Mouse (Mus musculus): ENCODE data around the gene Anapc4. TPM values are rescaled to one million over a fixed set of nuclear protein-coding genes. Genes with fewer than 3 reads are reported as not detected.

Anapc4 gene
- total and polyA plus RNA-seq, 2 experiments from 2014 or later, result 45.8 to 73.8 TPM

DNA sequence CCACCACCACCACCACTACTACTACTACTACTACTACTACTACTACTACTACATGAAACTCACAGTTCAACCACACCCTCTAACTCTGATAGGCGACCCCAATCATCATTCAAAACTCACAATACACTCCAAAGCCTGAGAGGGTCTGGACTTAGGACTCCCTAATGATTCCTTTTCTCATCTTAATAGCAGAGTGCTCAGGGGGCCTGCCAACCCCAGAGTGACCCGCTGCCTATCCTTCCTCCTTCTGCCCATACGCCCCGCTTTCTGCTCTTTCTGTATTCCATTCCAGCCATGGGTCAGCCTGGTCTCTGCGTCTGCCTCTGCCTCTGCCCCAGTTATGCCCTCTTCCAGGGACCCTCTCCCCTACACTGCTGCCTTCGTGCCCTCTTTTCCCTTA lies 46.1 kb downstream of the Anapc4 start:
- Histone ChIP-seq H3K4me2 (ENCODE audit: low read depth, low read length) (no peak overlapping the region), H3K36me3 (ENCODE audit: insufficient read depth, low read length) (no peaks in the 10 kb centered on the region), H3K9ac (replicated peaks; ENCODE audit: low read length) (no peak overlapping the region), H3K9me3 (ENCODE audit: low read length) (no peaks in the 10 kb centered on the region), H3K27ac (no peak overlapping the region), H3K4me1 (ENCODE audit: insufficient read depth, low read length) (no peaks in the 10 kb centered on the region), H3K27me3 (ENCODE audit: insufficient read depth, low read length) (no peaks in the 10 kb centered on the region), H3K4me3 (ENCODE audit: low read length) (no peak overlapping the region)
- no peak for TF ChIP-seq CTCF (IDR thresholded peaks at IDR 0.05; ENCODE audit: low read depth)
- 90% methylated on average over 6 of the region's 6 CpGs for WGBS
- DNase-seq (ENCODE audit: low spot score) (no peak), ATAC-seq (no peak)

DNA sequence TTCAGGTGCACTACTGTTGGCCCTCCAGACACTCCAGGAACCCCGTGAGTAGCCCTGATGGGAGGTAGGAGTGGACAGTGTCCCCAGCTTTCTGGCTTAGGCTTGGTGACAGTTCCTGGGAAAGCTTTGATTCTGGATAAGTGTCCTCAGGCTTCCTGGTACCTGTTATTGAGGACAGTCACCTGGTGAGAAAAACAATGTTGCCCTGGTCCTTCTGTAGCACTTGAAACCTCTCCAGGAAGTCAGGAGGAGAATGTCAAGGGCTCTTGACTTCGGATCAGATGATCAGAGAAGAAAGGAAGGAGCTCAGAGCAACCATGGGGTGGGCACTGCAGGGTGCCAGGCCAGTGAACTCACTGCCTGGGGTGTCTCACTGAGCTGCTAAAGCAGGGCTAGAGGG lies 48.6 kb downstream of the Anapc4 start:
- DNase-seq (ENCODE audit: low spot score), result no peak
- no peak overlapping the region for H3K4me3 ChIP-seq (ENCODE audit: low read length)
- H3K4me1 ChIP-seq (ENCODE audit: insufficient read depth, low read length), result no peaks in the 10 kb centered on the region
- no peak overlapping the region for H3K27ac ChIP-seq
- no peak for TF ChIP-seq CTCF (IDR thresholded peaks at IDR 0.05; ENCODE audit: low read depth)
- ATAC-seq, result no peak
- H3K9me3 ChIP-seq (ENCODE audit: low read length), result no peaks in the 10 kb centered on the region
- no peaks in the 10 kb centered on the region for H3K27me3 ChIP-seq (ENCODE audit: insufficient read depth, low read length)
- H3K36me3 ChIP-seq (ENCODE audit: insufficient read depth, low read length), result no peaks in the 10 kb centered on the region
- no peak overlapping the region for H3K9ac ChIP-seq (replicated peaks; ENCODE audit: low read length)
- no peak overlapping the region for H3K4me2 ChIP-seq (ENCODE audit: low read depth, low read length)
- WGBS, result 47% methylated on average over 2 of the region's 2 CpGs

GRCm38 (mm10) chr5:52887085-52887484 lies 53.3 kb downstream of the Anapc4 start:
- Histone ChIP-seq H3K27me3 (ENCODE audit: insufficient read depth, low read length) (no peaks in the 10 kb centered on the region), H3K4me3 (ENCODE audit: low read length) (no peak overlapping the region), H3K36me3 (ENCODE audit: insufficient read depth, low read length) (no peaks in the 10 kb centered on the region), H3K27ac (no peak overlapping the region), H3K4me1 (ENCODE audit: insufficient read depth, low read length) (no peaks in the 10 kb centered on the region), H3K9me3 (ENCODE audit: low read length) (no peaks in the 10 kb centered on the region), H3K4me2 (ENCODE audit: low read depth, low read length) (no peak overlapping the region), H3K9ac (replicated peaks; ENCODE audit: low read length) (no peak overlapping the region)
- WGBS, result 48% methylated on average over 12 of the region's 12 CpGs
- no peak for ATAC-seq
- peak; percentile 54 for DNase-seq (ENCODE audit: low spot score)
- peak; percentile 67 for TF ChIP-seq CTCF (IDR thresholded peaks at IDR 0.05; ENCODE audit: low read depth)

- H3K4me1 ChIP-seq (ENCODE audit: insufficient read depth, low read length), result no peaks in the 10 kb centered on the region
- DNase-seq (ENCODE audit: low spot score) (no peak), ATAC-seq (no peak)
- no peak overlapping the region for H3K9ac ChIP-seq (replicated peaks; ENCODE audit: low read length)
- H3K27me3 ChIP-seq (ENCODE audit: insufficient read depth, low read length), result no peaks in the 10 kb centered on the region
- peaks cover 2% of the 10 kb centered on the region; the same call in 1 of the 2 replicates for H3K9me3 ChIP-seq (ENCODE audit: low read length)
- H3K4me2 ChIP-seq (ENCODE audit: low read depth, low read length), result no peak overlapping the region
- H3K27ac ChIP-seq, result no peak overlapping the region
- no peak overlapping the region for H3K4me3 ChIP-seq (ENCODE audit: low read length)
- no peak for TF ChIP-seq CTCF (IDR thresholded peaks at IDR 0.05; ENCODE audit: low read depth)
- H3K36me3 ChIP-seq (ENCODE audit: insufficient read depth, low read length), result no peaks in the 10 kb centered on the region
- WGBS, result 80% methylated on average over 7 of the region's 7 CpGs
These were observed 56.1 kb downstream of the Anapc4 start for GRCm38 (mm10) chr5:52889919-52890318.

GRCm38 (mm10) chr5:52891949-52892835 lies 58.4 kb downstream of the Anapc4 start:
- H3K4me2 ChIP-seq (ENCODE audit: low read depth, low read length), result no peak overlapping the region
- 64% methylated on average over 12 of the region's 12 CpGs for WGBS
- no peaks in the 10 kb centered on the region for H3K36me3 ChIP-seq (ENCODE audit: insufficient read depth, low read length)
- no peak overlapping the region for H3K9ac ChIP-seq (replicated peaks; ENCODE audit: low read length)
- no peaks in the 10 kb centered on the region for H3K4me1 ChIP-seq (ENCODE audit: insufficient read depth, low read length)
- peaks cover 2% of the 10 kb centered on the region; the same call in 1 of the 2 replicates for H3K9me3 ChIP-seq (ENCODE audit: low read length)
- no peak for TF ChIP-seq CTCF (IDR thresholded peaks at IDR 0.05; ENCODE audit: low read depth)
- no peak overlapping the region for H3K27ac ChIP-seq
- H3K27me3 ChIP-seq (ENCODE audit: insufficient read depth, low read length), result no peaks in the 10 kb centered on the region
- H3K4me3 ChIP-seq (ENCODE audit: low read length), result no peak overlapping the region
- DNase-seq (ENCODE audit: low spot score) (no peak), ATAC-seq (no peak)

GRCm38 (mm10) chr5:52893938-52894337 lies 60.1 kb downstream of the Anapc4 start:
- Histone ChIP-seq H3K9me3 (ENCODE audit: low read length) (peaks cover 2% of the 10 kb centered on the region; the same call in 1 of the 2 replicates), H3K9ac (replicated peaks; ENCODE audit: low read length) (no peak overlapping the region), H3K4me3 (ENCODE audit: low read length) (no peak overlapping the region), H3K4me1 (ENCODE audit: insufficient read depth, low read length) (no peaks in the 10 kb centered on the region), H3K27me3 (ENCODE audit: insufficient read depth, low read length) (no peaks in the 10 kb centered on the region), H3K27ac (no peak overlapping the region), H3K36me3 (ENCODE audit: insufficient read depth, low read length) (no peaks in the 10 kb centered on the region), H3K4me2 (ENCODE audit: low read depth, low read length) (no peak overlapping the region)
- no peak for DNase-seq (ENCODE audit: low spot score)
- WGBS, result 79% methylated on average over 5 of the region's 5 CpGs
- ATAC-seq, result no peak
- TF ChIP-seq CTCF (IDR thresholded peaks at IDR 0.05; ENCODE audit: low read depth), result no peak

DNA sequence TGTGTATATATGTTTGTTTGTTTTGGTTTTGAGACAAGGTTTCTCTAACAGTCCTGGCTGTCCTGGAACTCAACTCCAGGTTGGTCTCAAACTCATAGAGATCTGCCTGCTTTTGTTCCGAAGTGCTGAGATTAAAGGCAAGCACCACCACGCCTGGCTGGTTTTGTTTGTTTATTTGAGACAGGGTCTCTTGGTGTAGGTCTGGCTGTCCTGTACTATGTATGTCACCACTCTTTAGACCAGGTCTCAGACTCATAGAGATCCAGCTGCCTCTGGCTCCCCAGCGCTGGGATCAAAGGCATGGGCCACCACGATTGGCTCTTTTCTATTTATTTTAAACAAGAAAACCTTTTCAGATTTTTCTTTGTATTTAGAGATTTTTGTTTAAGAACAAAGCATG lies 70.4 kb downstream of the Anapc4 start:
- ATAC-seq, result no peak
- DNase-seq (ENCODE audit: low spot score), result no peak
- Histone ChIP-seq H3K27ac (no peak overlapping the region), H3K36me3 (ENCODE audit: insufficient read depth, low read length) (no peaks in the 10 kb centered on the region), H3K4me2 (ENCODE audit: low read depth, low read length) (no peak overlapping the region), H3K4me1 (ENCODE audit: insufficient read depth, low read length) (no peaks in the 10 kb centered on the region), H3K9ac (replicated peaks; ENCODE audit: low read length) (no peak overlapping the region), H3K27me3 (ENCODE audit: insufficient read depth, low read length) (no peaks in the 10 kb centered on the region), H3K9me3 (ENCODE audit: low read length) (no peaks in the 10 kb centered on the region), H3K4me3 (ENCODE audit: low read length) (no peak overlapping the region)
- WGBS, result 41% methylated on average over 4 of the region's 4 CpGs
- no peak for TF ChIP-seq CTCF (IDR thresholded peaks at IDR 0.05; ENCODE audit: low read depth)
